Mouse (Mus musculus) regulatory T cell (primary cell): Measurements from ENCODE around the gene Zswim8.
"Not testable (repeated sequence)": the region's sequence is repeated elsewhere in the genome, so short reads cannot be mapped to it uniquely, and the experiment has no call there.

ENCODE experiments used
- in situ Hi-C: fragments of 300-600 bp; cut with MboI, MseI; formaldehyde crosslinking; loops from one replicate; pipeline ENCODE4 v1.15.1; 2025; ENCODE audit warnings: high pct_unique_total_duplicates

Gene Zswim8

GRCm38 (mm10) chr14:20693589-20694101, 13.7 kb upstream of the Zswim8 start:
- in situ Hi-C loops = loop anchor here (25.0 kb wide), 1 partner anchor 1144 kb away; the partner anchor contains the start of genes Comtd1 and Vdac2

- in situ Hi-C loops = loop anchor here (25.0 kb wide), 1 partner anchor 1143 kb away; the partner anchor contains the start of genes Comtd1 and Vdac2
Measured at GRCm38 (mm10) chr14:20694185-20694883, 13.0 kb upstream of the Zswim8 start.

DNA sequence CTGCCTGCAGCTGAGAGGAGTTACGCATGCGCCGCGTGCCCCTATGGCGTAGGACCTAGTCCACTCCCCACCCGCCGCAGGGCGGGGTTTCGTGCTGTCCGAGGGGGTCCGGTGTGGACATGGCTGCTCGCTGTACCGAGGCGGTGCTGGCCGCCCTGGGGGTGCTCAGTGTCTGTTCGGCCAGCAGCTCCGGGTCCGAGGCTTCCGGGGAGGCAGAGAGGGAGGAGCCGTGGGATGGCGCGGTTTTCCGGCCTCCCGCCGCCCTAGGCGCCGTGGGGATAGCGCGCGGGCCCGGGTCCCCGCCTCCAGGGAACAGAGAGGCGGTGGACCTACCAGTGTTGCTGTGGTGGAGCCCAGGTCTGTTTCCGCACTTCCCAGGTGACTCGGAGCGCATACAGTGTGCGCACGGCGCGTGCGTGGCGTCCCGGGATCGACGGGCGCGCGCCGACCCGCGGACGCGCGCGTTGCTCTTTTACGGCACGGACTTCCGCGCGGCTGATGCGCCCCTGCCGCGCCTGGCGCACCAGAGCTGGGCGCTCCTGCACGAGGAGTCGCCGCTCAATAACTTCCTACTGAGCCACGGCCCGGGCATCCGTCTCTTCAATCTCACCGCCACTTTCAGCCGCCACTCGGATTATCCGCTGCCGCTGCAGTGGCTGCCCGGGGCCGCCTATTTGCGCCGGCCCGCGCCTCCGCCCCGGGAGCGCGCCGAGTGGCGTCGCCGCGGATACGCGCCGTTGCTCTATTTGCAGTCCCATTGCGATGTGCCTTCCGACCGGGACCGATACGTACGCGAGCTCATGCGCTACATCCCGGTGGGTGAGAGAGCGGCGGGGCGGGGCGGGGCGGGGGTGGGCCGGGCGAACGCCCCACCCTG, 12.2 kb upstream of the Zswim8 start, which contains the start of gene Fut11:
Gene Fut11, plus strand, starts transcription at position 85 of the 877 bp plus-strand sequence.
- in situ Hi-C loops = loop anchor here (5.0 to 25.0 kb wide), 2 partner anchors 92 to 1142 kb away; partner anchors contain the start of genes Comtd1 and Vdac2

DNA sequence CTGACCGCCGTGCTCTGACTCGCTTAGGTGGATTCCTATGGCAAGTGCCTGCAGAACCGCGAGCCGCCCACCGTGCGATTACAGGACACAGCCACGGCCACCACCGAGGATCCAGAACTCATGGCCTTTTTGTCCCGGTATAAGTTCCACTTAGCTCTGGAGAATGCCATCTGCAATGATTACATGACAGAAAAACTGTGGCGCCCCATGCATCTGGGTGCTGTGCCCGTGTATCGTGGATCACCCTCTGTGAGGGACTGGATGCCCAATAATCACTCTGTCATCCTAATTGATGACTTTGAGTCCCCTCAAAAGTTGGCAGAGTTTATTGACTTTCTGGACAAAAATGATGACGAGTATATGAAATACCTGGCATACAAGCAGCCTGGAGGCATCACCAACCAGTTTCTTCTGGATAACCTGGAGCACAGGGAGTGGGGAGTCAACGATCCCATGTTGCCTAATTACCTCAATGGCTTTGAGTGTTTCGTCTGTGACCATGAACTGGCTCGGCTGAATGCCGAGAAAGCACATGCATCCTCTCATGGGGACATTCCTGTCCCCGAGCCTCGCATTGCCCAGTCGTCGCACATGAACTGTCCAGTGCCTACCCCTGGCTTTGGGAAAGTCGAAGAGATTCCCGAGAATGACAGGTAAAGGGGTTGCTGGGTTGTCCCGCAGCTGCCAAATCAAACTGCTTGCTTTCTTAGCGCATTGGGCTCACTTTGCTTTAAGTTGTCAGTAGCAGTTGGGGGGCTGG, 11.4 kb upstream of the Zswim8 start:
- in situ Hi-C loops = loop anchor here (5.0 to 25.0 kb wide), 2 partner anchors 91 to 1141 kb away; partner anchors contain the start of genes Comtd1 and Vdac2

DNA sequence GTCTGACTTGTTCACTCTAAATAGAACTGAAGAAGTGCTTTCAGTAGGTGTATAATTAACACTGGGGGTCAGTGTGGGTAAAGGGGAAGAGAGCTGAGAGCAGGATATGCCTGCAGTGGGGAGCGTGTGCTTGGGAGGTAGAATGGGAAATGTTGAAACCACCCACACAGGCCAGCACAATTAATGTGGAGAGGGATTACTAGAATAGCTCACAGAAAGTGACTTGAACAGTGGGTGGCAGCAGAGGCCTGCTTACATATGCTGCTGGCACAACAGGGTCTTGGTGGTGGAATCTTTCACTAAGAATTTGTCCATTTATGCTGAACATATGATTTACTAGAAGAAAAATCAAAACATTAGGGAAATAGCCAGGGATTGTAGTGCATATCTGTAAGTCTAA, 10.4 kb upstream of the Zswim8 start:
- in situ Hi-C loops = loop anchor here (5.0 to 25.0 kb wide), 2 partner anchors 90 to 1140 kb away; partner anchors contain the start of genes Comtd1 and Vdac2

DNA sequence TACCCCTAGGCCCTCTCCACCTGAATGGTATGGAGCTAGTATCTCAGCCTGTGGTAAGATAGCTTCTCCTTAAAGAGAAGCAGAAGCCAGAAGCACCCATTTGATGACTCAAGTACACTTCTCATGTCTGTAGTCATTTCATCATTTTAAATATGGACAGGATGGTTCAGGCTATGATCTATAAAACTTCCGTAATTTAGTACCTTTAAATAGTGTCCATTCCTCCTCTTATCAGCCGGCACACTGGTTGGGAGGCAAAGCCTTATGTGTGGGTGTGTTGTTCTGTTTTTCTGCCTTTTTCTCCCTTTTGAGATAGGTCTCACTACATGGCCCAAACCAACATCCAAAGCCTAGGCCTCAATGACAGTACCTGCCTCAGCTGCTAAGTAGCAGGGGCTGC, 8.8 kb upstream of the Zswim8 start:
- in situ Hi-C loops = loop anchor here (5.0 to 25.0 kb wide), 2 partner anchors 89 to 1139 kb away; partner anchors contain the start of genes Comtd1 and Vdac2

- in situ Hi-C loops = no loop called here
Measured at GRCm38 (mm10) chr14:20700362-20700761, 7.0 kb upstream of the Zswim8 start.

DNA sequence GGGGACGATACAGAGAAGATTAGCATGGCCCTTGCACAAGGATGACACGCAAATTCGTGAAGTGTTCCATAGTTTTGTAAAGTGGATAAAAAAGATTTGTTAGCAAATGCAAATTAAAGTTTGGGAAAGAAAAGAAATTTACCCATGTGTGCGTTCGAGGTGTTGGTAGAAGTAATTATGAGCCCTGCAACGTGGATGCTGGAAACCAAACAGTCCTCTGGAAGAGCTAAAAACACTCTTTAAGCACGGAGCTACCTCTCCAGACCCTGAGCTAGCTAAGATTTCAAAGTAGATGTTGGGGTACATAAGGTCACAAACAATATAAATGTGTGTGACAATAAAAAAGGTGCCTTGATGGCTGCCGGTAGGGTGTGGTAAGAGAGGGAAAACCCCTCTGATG, 5.8 kb upstream of the Zswim8 start:
- in situ Hi-C loops = no loop called here

GRCm38 (mm10) chr14:20702096-20702740, 5.1 kb upstream of the Zswim8 start:
- in situ Hi-C loops = no loop called here

GRCm38 (mm10) chr14:20702741-20703381, 4.5 kb upstream of the Zswim8 start, which contains the start of gene Chchd1:
Gene Chchd1, plus strand, starts transcription at chr14:20703006.
- in situ Hi-C loops = no loop called here

DNA sequence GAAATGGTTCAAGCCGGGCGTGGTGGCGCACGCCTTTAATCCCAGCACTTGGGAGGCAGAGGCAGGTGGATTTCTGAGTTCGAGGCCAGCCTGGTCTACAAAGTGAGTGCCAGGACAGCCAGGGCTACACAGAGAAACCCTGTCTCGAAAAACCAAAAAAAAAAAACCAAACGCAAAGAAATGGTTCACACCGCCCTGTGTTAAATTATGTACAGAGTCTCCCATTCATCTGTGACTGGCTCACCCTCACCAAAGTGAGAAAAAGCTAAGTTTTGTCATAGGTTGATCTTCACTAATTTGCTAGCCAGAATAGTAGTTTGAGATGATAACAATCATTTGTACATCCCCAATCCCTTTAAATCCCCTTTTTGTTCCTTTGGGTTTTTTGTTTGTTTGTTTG, 3.9 kb upstream of the Zswim8 start:
- in situ Hi-C loops = not testable (repeated sequence)

- in situ Hi-C loops = no loop called here
Measured at GRCm38 (mm10) chr14:20708239-20708638, 887 bp downstream of the Zswim8 start.

- in situ Hi-C loops = no loop called here
Measured at GRCm38 (mm10) chr14:20713832-20714231, 6.5 kb downstream of the Zswim8 start.

DNA sequence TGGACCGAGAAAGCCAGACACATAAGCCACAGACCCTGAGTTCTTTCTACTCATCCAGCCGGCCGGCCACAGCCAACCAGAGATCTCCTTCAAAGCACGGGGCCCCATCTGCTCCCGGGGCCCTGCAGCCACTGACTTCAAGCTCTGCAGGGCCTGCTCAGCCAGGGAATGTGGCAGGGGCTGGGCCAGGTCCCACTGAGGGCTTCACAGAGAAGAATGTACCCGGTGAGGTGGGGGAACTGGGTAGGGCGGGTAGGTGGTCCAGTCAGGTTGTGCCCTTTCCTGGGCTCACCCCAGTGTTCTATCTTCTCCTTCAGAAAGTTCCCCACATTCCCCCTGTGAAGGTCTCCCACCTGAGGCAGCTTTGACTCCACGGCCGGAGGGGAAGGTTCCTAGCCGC, 11.1 kb downstream of the Zswim8 start:
- in situ Hi-C loops = no loop called here

DNA sequence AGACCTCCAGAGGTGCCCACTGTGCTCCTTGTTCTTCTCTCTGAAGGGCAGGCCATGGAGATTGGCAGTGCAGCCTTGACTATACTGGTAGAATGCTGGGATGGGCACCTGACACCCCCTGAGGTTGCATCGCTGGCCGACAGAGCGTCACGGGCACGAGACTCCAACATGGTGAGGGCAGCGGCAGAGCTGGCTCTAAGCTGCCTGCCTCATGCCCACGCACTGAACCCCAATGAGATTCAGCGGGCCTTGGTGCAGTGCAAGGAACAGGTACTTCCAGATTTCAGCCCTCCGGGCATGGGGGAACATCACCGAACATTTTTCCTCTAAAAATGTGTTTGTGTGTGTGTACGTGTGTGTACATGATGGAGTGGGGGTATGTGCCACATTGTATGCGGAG, 12.4 kb downstream of the Zswim8 start:
- in situ Hi-C loops = no loop called here

DNA sequence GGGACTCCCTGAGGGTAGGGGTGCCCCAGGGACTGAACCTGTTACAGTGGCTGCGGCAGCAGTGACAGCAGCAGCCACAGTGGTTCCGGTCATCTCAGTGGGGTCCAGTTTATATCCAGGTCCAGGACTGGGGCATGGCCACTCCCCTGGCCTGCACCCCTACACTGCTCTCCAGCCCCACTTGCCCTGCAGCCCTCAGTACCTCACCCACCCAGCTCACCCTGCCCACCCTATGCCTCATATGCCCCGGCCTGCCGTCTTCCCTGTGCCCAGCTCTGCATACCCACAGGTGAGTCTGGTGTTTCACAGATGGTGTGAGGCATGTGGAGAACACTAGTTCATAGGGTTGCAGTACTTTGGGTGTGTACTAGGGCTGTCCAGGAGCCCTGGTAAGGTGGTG, 14.0 kb downstream of the Zswim8 start:
- in situ Hi-C loops = no loop called here

GRCm38 (mm10) chr14:20723006-20723405, 15.7 kb downstream of the Zswim8 start:
- in situ Hi-C loops = no loop called here

DNA sequence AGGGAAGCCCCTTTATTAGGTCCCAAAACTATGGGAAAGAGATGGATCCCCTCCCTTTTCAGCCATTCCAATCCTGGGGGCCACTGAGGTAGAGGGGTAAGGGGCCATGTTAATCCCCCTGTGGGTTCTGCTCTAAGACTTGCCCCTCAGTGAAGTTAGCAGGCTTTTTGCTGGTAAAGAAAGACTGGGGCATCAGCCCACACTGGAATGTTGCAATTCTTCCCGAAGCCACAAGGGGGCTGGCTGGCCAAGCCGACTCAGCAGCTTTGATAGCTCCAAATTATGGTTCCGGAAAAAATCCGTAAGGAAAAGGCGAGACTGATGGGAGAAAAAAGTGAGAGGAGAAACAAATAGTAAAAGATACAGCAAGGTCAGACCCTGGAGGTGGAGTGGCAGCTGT, 16.7 kb downstream of the Zswim8 start:
- in situ Hi-C loops = no loop called here

DNA sequence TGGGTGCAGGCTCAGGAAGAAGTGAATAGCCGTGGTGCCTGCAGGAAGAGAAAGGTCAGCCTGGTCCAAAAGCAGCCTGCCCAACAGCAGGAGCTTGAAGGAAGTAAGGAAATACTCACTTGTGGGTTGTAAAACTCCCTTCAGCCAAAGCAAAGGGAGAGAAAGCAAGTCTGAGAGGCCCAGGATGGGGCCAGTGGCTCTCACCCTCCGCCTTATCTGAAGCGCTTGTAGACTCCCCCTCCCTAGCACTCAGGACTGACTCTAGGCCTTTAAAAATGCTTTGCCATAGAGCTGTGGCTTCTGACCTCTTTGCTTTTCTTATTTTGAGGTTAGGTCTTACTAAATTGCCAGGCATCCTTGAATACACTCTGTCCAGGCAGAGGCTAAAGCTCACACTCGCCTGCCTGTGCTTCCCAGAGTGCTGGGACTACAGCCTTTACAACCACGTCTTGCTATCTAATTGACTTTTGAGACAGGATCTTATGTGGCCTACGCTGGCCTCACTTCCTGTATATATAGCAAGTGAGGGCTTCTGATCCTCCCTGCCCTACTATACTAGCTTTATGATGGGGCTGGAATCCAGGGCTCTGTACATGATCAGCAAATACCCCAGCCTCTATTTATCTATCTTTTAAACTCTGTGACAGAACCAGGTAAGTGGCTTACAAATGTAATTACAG, 18.4 kb downstream of the Zswim8 start:
- in situ Hi-C loops = no loop called here

DNA sequence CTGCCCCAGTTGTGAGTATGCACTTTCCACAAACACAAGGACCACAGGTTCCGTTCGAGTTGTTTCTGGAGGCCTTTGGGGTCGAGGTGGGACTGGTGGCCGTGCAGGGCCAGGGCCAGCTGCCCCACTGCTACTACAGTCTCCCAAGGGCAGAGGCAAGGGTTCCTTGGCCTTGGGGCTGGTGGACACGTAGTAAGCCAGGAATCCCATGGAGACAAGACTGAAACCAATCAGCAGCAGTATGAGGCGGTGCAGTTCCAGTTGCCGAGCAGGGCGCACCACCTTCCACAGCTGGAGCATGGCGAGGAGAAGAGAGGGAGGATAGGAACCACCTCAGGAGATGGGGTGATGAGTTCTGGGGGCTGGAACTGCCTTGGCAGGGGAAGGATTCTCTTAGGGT, 22.5 kb downstream of the Zswim8 start:
- in situ Hi-C loops = no loop called here
